Mouse (Mus musculus) lung, postnatal 10 days (tissue): ENCODE data around the gene Tpbg.
"Not testable (repeated sequence)": the region's sequence is repeated elsewhere in the genome, so short reads cannot be mapped to it uniquely, and the experiment has no call there.

Source experiments
- DNase-seq: peaks from one replicate; pipeline ENCODE4 v3.0.0; 2021

The Tpbg gene

DNA sequence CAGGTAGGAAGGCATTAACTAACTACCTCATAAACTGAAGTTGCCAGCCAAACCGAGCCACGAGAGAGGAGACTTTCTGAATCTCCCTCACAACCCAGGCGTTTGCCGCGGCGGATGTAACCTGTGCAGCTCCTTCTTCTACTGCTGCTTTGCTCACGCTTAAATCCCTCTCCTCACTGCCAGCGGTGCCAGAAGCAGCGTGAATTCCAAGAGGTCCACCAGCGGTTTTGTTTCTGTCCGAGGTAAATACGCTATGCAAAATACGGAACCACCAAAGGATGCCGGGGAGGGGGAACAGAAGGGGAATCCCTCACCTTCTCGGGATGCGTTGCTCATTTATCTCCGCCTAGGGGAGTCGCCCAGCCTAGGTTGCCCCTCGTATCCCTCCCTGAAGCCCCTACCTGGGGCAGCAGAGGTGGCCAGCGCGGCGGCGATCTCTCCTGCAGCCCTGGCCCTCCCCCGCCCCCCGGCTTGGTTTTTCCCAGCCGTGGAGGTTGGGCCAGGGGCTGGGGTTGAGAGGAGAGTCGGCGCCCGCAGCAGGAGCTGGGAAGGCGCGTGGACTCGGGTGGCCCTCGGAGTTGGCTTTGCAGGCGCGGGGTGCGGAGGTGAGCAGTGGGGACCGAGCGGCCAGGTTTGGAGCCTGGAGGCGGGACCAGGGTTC lies at the start of gene Tpbg:
Tpbg (plus strand) TSS at position 30 of the 661 bp plus-strand sequence.
- DNase-seq: peak; percentile 51

DNA sequence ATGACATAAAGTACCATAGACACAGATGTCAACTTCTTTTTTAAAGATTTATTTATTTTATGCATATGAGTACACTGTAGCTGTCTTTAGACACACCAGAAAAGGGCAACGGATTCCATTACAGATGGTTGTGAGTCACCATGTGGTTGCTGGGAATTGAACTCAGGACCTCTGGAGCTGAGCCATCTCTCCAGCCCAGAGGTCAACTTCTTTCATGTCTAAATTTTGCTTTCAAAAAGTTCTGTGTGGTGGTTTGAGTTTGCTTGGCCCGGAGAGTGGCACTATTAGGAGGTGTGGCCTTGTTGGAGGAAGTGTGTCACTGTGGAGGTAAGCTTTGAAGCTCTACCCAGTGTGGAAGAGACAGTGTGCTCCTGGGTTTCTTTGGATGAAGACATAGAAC lies 40.2 kb upstream of the Tpbg start:
- not testable (repeated sequence) for DNase-seq

DNA sequence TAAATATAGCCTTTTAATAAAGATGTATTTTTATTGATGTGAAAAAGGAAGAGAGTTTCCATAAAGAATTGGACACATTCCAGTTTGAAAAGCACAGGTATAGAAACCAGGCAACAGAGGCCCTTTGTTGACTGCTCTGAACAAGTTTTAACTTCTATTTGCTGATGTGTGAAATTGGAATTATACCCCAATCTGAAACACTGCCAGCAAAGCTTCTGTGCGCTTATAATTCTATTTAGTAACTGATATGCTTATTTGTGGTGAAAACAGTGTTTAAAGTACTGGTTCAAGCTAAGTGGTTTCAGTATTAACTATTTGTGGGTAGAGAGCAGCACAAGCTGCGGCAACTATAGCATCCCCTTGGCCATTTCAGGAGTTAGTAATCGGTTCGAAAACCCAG lies 39.6 kb upstream of the Tpbg start:
- DNase-seq: no peak

DNA sequence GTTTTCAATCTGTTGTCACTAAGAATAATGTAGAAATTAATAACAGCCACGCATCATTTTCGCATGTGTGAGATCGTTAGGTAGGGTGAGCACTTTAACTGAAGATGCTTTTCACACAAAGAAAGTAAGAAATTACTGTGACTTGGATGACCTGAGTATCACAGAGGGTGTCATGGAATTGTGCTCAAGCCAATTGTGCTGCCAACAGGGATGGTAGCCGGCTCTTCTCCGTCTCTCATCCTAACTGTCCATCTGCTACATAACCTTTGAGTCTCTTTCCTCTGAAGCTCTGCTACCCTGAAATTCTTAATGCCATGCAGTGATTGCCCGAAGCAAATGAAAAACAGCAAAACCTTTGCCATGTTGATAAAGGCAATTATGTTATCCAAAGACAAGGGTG lies 35.8 kb upstream of the Tpbg start:
- DNase-seq: no peak

DNA sequence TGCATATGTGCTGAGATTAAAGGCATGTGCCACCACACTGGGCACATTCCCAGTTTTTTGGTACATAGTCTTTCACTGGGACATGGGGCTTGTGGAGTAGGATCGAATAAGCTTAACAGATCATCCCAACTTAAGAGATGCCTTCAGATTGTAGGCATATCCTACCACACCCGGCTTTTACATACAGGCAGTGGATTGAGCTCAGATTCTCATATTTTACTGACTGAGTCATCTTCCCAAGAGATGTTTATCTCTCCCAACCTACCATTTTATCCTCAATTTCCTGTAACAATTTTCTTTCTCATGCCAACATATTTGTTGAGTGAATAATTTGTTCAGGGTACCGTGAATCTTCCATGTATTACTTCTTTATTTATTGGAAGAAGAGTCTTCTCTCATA lies 32.9 kb upstream of the Tpbg start:
- no peak for DNase-seq

DNA sequence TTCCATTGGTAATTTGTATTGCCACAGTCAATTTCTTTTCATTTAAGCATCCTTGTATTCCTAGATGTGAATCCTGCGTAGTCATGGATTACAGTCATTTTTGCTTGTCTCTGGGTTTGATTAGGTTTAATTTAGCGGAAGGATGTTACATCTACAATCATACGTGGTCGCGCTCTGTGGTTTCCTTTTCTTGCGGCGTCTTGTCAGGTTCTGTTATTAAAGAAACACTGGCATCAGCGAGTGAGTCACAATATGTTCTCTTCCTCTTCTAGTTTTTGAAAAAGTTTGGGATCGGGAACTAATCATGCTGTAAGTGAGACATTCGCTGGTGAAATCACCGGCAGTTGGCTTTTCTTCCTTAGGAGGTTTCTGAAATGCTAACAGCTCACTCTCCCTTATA lies 21.4 kb upstream of the Tpbg start:
- DNase-seq: no peak

DNA sequence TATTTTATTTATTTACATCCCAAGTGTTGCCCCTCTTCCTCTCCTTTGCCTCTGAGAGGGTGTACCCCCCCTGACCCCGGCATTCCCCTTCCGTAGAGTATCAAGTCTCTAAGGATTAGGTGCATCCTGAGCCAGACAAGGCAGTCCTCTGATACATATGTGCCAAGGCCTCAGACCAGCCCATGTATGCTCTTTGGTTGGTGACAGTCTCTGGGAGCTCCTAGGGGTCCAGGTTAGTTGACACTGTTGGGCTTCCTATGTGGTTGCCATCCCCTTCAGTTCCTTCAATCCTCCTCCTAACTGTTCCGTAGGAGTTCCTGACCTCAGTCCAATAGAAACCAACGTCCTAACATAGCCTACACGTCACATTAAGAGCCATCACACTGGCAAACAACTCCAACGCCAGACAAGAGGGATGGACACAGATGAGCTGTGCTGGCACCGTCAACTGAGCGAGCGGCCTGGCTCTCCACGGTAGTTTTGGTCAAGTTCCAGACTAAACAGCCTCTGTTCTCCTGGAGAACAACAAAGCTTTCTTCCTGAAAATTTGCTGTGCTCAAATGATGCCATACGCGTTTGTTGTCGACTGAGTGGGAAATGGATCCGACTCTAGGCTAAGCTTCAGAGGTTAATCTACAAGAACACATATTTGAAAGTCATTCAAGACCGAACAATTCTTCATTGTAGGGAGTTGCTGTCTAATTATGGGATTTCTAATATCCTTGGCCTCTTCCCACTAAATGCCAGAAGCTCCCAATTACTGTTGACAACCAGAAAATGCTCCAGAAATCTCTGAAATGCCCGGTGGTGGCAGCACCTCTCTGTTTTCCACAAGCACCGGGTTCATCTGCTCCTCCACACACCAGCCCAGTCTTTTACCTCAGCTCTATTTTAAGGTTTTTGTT lies 6.4 kb upstream of the Tpbg start:
- no peak for DNase-seq

DNA sequence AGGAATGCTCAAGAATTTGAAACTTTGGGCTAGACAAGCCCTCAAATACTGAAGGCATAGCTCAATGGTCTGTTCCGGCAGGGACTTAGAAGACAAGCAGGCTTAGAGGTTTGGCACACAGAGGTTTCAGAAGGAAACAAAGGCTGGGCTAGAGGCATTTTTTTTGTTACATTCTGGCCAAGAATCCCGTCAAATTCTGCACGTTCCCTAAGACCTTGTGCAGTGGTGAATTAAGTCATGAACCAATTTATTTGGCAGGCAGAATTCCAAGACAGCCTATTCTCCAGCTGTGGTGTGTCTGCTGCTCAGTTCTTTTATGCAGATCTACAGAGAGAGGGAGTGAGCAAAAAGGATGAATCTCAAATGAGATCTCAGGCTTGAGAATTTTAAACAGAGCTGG lies 2.6 kb upstream of the Tpbg start:
- DNase-seq: peak; percentile 9

DNA sequence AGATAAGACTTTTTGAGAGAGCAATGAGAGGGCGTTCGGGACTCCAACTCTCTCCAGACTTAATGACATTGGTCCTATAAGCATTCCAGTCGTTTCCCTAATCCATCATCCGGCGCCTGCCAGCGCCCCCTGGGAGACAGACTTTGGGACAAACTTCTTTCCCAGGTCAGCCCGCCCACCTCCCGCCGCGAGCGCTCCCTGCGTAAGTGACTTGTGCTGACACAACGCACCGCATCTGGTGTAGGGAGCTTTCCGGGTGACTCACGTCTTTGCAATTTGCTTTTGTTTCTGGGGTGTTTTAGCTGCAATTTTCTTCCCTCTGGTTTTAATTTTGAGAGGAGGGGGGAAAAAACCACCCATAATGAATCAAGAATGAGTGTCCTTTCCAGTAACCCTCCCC lies 289 bp upstream of the Tpbg start:
- DNase-seq: peak; percentile 57

DNA sequence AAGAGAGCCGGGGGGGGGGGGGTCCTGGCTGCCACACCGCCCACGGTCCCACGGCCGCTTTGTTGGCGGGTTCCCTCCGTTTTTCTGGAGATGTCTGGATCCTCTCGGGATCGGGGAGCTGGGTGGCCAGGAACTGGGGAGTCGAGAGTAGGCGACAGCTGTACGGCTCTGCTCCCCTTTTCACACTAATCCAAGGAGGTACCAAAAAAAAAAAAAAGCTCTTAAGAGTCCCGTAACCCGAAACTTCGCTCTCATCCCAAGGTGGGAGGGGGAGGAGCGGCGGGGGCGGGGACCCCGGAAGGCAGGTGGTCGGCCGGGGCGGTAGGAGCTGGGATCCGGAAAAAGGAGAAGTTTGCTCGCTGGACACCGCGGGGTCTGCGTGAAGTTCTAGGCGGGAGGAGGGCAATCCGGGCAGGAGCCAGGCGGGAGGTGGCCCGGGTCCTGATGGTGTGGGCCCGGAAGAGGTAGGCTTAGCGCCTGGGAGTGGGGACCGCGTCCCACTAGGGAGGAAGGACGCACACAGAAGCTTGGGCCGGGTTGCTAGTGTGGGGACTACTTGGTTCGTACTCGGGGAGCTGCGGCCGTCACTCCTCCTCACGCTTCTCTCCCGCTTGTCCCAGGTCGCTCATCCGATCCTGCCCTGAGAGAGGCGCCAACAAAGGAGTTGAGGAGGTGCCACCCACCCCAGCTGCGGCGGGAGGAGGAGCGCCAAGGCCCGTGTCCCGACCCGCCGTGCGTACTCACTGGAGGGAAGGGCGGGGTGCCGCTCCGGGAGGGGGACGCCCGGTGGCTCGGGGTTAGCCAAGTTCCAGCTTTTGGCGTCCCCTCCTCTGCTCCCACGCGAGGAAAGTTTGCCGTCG lies 1.1 kb downstream of the Tpbg start:
- peak; percentile 56 for DNase-seq

DNA sequence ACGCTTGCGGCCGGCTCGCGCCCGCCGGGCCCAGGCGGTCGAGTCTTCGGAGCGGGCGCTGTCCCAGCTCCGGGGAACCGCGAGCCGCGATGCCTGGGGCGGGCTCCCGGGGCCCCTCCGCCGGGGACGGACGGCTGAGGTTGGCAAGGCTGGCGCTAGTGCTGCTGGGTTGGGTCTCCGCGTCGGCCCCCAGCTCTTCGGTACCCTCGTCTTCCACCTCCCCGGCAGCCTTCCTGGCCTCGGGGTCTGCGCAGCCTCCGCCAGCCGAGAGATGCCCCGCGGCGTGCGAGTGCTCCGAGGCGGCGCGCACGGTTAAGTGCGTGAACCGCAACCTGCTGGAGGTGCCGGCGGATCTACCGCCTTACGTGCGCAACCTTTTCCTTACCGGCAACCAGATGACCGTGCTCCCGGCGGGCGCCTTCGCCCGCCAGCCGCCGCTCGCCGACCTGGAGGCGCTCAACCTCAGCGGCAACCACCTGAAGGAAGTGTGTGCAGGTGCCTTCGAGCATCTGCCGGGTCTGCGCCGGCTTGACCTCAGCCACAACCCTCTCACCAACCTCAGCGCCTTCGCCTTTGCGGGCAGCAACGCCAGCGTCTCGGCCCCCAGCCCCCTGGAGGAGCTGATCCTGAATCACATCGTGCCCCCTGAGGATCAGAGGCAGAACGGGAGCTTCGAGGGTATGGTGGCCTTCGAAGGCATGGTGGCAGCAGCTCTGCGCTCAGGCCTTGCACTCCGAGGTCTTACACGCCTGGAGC lies 1.9 kb downstream of the Tpbg start:
- peak; percentile 8 for DNase-seq

DNA sequence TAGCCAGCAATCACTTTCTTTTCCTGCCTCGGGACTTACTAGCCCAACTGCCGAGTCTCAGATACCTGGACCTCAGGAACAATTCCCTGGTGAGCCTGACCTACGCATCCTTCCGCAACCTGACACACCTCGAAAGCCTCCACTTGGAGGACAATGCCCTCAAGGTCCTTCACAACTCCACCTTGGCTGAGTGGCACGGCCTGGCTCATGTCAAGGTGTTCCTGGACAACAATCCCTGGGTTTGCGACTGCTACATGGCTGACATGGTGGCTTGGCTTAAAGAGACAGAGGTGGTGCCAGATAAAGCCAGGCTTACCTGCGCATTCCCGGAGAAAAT lies 2.4 kb downstream of the Tpbg start:
- no peak for DNase-seq

DNA sequence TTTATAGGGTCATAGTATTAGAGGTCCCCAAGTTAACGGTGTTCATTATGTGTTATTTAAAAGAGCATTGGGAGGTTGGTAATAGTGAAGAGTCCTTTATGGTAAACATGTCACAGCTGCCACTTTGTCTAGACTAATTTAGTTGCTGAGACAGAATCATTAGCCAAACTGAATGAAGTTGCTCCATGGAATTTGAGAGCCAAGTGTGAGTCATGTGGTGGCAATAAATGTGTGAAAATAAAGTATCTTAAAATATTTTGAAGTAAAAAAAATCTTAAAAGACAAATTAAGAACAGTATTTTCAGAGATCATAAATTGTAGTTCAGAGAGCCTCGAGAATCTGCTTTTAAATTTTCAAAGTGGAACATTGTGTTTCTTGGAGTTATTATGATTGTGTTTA lies 4.0 kb downstream of the Tpbg start:
- no peak for DNase-seq

DNA sequence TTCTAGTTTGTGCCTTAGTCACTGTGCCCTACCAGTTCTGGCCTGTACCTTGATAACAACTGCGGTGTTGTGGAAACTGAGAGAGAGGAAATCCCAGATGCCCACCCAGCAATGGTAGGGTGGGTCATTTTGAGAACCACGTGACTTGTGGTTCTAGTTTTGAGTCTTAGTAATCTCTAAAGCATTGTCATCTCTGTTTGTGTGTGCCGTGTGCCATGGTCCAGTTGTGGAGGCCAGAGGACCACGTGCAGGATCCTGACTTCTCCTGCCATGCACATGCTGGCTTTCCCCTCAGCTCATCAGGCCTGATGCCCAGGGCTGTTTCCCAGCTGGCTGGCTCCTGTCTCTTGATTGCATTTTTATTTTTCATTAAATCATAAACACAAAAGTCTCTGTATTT lies 12.6 kb downstream of the Tpbg start:
- no peak for DNase-seq

DNA sequence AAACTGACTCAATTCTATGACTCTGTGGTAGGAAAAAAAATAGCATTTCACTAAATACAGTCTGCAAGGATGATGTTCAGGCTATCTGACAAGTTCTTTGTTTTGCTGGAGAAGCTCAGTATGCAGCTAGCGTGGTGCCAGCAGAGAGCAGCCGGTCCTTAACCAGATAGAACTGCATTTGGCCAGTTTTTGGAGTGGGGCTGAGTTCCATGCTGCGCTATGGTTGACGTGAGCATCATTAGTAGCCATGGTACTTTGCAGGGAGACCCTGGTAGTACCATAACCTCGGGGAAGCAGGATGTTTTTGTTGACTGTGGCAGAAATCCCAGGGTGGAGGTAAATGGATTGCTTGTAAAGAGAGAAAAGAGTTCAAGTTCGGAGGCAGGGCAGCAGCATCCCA lies 14.3 kb downstream of the Tpbg start:
- no peak for DNase-seq

DNA sequence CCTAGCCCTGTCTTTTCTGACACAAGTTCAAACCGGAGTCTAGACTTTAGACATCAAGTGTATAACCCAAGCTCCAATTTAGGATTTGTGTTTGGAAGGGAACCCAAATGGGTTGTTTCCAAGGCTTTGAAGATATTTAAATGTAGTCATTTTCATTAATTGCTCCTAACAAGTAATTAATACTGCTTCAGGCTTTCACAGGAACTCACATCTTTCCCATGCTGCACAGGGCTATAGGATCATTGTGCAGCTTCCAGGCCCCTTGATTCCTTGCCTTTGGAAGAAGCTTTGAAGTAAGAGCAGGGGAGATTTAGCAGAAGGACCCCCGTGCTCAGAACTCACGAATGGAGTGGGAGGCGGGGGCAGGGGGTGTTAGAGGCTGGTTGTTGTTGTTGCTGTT lies 18.9 kb downstream of the Tpbg start:
- no peak for DNase-seq

DNA sequence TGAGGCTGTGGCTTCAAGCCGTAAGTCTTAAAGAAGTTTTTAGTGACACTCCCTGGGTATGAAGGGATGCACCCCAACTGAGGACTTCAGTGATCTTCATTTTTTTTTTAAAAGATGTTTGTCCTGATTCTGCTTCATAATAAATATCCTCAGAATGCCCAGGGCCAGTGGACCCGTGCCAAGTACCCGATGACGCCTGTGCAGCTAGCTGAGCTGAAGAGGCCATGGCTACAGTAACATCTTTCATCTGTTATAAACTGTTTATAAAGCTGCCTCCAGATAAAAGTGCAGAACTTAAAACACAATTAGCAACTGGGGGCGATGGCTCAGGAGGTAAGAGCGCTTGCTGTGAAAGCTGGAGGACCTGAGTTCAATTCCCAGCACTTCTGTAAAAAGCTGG lies 20.4 kb downstream of the Tpbg start:
- DNase-seq: peak; percentile 70

DNA sequence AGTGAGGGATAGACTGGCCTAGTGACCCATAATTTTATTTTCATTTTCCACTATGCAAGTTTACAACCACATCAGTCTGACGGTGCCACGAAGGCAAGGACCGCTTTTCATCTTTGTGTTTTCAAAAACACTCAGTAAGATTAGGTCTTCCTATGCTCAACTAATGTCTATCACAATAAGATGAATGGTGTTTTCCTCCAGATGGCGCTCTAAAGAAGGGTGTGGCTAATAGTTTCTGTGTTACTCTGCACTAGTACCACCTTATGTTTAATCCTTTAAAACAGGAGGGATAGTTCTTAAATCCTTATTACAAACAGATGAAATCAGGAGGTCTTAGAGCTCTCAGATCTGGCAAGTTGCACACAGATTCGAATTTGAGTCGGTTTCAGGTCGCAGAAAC lies 30.7 kb downstream of the Tpbg start:
- no peak for DNase-seq

DNA sequence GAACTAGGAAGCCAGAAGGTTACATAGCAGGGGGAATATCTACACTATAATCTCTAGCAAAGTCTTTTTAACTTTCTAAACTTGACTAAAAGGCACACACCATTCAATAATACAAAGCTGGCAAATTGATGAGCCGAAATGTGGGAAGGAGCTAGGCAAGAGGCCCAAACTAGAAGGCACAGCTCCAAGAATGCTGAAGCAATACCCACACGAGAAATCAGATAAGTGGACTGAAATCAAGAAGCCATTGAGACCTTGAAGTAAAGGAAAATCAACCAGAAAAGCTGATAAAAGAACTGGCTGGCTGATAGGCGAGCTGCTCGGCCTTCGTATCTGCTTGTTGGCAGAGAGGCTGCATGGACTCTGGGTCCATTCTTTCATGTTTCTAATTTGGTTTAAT lies 51.5 kb downstream of the Tpbg start:
- DNase-seq: peak; percentile 7
